Mouse (Mus musculus) midbrain, embryonic 16.5 days (tissue): ENCODE data around the gene Timp4. TPM values are rescaled to one million over a fixed set of nuclear protein-coding genes. Genes with fewer than 3 reads are reported as not detected.
"Not testable (repeated sequence)": the region's sequence is repeated elsewhere in the genome, so short reads cannot be mapped to it uniquely, and the experiment has no call there.

ENCODE experiments used
- ATAC-seq: fragments of 200-750 bp; cut with Nextera tagmentation; 2 replicates; pipeline ENCODE4 v1.8.0; 2017; ENCODE audit warnings: moderate TSS enrichment
- H3K27ac ChIP-seq: fragments of 300-500 bp; sonication (generic); 2 replicates; pipeline ENCODE4 v1.5.1; 2014; ENCODE audit warnings: mild to moderate bottlenecking, low read length, mixed read lengths
- H3K27me3 ChIP-seq: fragments of 300-500 bp; sonication (generic); 2 replicates; pipeline ENCODE4 v1.6.1; 2014; ENCODE audit warnings: low read depth, low read length, mixed read lengths; ENCODE audit not compliant: control insufficient read depth, insufficient read depth
- H3K36me3 ChIP-seq: fragments of 300-500 bp; sonication (generic); 2 replicates; pipeline ENCODE4 v1.6.1; 2014; ENCODE audit warnings: mild to moderate bottlenecking, low read length, moderate library complexity, mixed read lengths; ENCODE audit not compliant: control insufficient read depth, insufficient read depth
- H3K4me1 ChIP-seq: fragments of 300-500 bp; sonication (generic); 2 replicates; pipeline ENCODE4 v1.6.1; 2014; ENCODE audit warnings: mild to moderate bottlenecking, low read length, mixed read lengths; ENCODE audit not compliant: control insufficient read depth, insufficient read depth
- H3K4me2 ChIP-seq: fragments of 300-500 bp; sonication (generic); 2 replicates; pipeline ENCODE4 v1.6.1; 2014; ENCODE audit warnings: mild to moderate bottlenecking, low read length, mixed read lengths
- H3K4me3 ChIP-seq: fragments of 300-500 bp; sonication (generic); 2 replicates; pipeline ENCODE4 v1.5.1; 2014; ENCODE audit warnings: low read depth, mild to moderate bottlenecking, low read length, moderate library complexity, mixed read lengths
- H3K9ac ChIP-seq: fragments of 300-500 bp; sonication (generic); 2 replicates; pipeline ENCODE4 v1.6.1; 2014; ENCODE audit warnings: low read depth, low read length, mixed read lengths
- H3K9me3 ChIP-seq: fragments of 300-500 bp; sonication (generic); replicated peaks from 2 replicates; pipeline ENCODE4 v1.6.1; 2014; ENCODE audit warnings: mild to moderate bottlenecking, low read length, mixed read lengths; ENCODE audit not compliant: control insufficient read depth, poor library complexity, severe bottlenecking
- WGBS: fragments of 180-500 bp; shearing (Covaris S2); extraction: QIAGEN DNeasy Blood & Tissue Kit; methylation state at CpG from one replicate; pipeline ENCODE4 v1.1.7; 2014; 5-methylcytosine and 5-hydroxymethylcytosine counted together
- polyA plus RNA-seq: library from polyadenylated mRNA; unstranded; fragments of >200 nt; fragmentation: Nextera tagmentation; extraction: Ambion mirVana; gene quantifications from 2 replicates; pipeline ENCODE4 v1.2.1, GENCODE M21; 2015

Gene Timp4
- polyA plus RNA-seq, 1 experiment from 2014 or later = 17.3 TPM

DNA sequence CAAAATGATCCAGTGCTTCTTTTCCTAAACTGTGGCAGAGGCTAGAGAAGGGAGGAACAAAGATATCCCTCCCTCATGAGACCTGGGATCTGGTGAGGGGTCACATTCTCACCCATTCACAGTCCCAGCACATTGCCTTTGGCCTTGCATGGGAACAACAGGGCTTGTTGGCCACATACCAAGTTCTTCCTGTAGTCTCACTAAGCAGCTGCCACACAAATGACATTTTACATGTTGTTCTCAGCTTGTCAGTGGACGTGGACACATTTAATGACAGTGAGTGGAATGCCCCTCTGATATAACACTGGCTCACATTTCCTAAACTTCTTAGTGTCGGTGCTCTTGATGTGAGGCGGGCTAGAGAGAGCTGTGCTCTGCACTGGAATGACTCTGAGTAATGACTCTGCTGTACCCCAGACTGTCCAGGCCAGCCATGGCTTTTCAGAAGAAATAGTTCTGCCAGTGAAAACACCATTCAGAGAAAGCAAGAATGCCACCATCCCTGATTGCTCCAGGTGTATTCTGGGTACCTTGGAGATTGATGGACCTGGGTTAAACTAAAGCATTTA lies 10.8 kb downstream of the Timp4 start:
- no peak for ATAC-seq
- H3K36me3 ChIP-seq = 0 out of 2 replicates have a peak, but pooled peaks cover 7% of the 10 kb centered on the region
- 70% methylated on average over 3 of the region's 3 CpGs for WGBS
- no peak overlapping the region for H3K4me2 ChIP-seq
- H3K4me1 ChIP-seq = no peaks in the 10 kb centered on the region
- no peaks in the 10 kb centered on the region for H3K9me3 ChIP-seq
- H3K27ac ChIP-seq = no peak overlapping the region
- H3K4me3 ChIP-seq = no peak overlapping the region
- H3K9ac ChIP-seq = no peak overlapping the region
- no peaks in the 10 kb centered on the region for H3K27me3 ChIP-seq

DNA sequence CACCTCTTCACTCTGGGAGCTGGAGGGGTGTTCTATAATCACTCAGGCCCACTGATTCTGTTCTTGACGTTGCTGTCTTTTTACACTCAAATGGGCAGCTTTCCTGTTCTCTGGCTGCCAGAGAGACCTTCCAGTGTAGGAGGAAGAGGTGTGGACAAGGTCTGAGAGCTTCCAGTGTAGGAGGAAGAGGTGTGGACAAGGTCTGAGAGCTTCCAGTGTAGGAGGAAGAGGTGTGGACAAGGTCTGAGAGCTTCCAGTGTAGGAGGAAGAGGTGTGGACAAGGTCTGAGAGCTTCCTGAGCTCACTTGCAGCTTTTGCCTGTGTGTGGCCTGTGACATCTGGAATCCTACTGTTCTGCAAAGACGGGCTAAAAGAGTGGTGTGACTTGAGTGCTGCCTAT lies 11.6 kb downstream of the Timp4 start:
- not testable (repeated sequence) for ATAC-seq, H3K9ac ChIP-seq, H3K4me1 ChIP-seq, H3K36me3 ChIP-seq, H3K9me3 ChIP-seq, H3K27me3 ChIP-seq, H3K27ac ChIP-seq, H3K4me3 ChIP-seq, H3K4me2 ChIP-seq
- 58% methylated on average over 2 of the region's 2 CpGs for WGBS

DNA sequence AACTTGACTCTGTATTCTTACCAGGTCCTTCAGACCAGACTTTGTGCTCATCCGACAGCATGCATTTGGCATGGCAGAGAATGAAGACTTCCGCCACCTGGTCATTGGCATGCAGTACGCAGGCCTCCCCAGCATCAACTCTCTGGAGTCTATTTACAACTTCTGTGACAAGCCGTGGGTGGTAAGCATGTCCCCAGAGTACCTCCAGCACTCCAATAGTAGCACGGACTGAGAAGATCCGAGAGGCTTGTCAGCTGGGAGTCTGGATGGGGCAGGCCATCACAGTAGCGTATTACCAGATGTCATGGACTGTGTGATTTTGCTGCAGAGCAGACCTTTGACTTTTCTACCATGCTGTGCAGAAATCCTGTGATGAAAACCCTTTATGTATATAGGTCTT lies 12.7 kb downstream of the Timp4 start:
- H3K4me2 ChIP-seq = no peak overlapping the region
- no peak overlapping the region for H3K4me3 ChIP-seq
- no peaks in the 10 kb centered on the region for H3K4me1 ChIP-seq
- no peaks in the 10 kb centered on the region for H3K9me3 ChIP-seq
- H3K36me3 ChIP-seq = 0 out of 2 replicates have a peak, but pooled peaks cover 5% of the 10 kb centered on the region
- H3K27ac ChIP-seq = no peak overlapping the region
- H3K27me3 ChIP-seq = no peaks in the 10 kb centered on the region
- H3K9ac ChIP-seq = no peak overlapping the region
- WGBS = 79% methylated on average over 7 of the region's 7 CpGs
- ATAC-seq = no peak

DNA sequence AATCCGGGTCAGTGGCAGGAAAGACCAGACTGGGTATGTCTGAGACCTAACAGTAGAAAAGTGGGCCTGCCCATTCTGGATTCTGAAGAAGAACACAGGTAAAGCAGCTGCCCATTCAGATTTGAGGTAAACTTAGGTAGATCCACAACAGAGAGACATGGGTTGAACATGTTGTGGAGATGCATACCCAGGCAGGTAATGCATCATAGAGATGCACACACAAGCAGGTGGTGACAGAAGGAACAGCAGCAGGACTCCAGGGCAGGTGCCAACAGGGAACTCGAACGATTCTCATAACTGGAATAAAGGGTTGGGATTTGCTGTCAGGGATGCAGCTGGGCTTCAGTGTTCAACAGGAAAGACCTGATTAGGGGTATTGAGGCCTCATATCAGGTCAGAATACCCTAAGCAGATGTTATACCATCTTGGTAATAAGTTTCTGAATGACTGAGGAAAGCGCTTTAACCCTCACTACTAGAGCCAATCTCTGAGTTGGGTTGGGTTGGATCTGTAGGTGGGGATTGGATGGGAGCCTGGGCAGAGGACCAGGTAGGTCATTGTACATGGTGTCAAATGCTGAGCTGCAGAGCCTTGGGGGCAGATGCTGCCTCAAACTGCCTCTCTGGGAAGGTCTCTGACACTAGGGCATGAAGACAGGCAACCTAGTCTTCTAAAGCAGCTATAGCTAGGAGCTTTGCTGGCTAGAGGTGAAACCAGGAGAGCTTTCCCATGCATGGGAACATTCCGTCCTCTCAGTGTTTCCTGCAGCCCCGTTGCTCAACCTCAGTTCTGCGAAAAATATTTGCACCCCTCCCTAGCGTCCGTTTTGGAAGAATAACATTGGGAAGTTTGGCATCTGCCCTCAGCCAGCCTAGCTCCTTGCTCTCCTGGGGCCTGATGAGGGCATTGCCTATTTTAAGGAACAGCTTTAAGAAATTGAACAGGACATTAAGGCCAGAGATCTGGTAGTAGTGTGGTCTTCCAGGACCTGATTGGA lies 13.7 kb downstream of the Timp4 start:
- WGBS = 93% methylated on average over 9 of the region's 9 CpGs
- no peak overlapping the region for H3K9ac ChIP-seq

DNA sequence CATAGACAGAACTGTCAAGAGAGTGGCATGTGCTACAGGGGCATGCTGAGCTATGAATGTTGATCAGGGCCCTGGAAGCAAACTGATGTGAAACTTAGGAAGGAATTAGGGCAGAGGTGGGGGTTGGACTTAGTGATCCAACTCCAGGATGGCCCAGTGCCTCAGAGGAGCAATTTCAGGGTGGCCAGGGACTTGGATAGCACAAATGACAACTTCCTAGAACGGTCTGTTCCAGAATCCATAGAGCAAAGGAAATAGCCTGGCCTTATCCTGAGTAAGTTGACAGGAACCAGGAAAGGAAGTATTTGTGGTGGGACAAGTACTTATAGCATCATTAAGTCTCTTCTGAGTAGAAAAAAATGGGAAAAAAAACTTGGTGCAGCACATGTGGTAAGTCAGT lies 19.4 kb downstream of the Timp4 start:
- Histone ChIP-seq H3K27me3 (no peaks in the 10 kb centered on the region), H3K9me3 (no peaks in the 10 kb centered on the region), H3K4me1 (no peaks in the 10 kb centered on the region), H3K27ac (no peak overlapping the region), H3K4me3 (no peak overlapping the region), H3K9ac (no peak overlapping the region), H3K36me3 (no peaks in the 10 kb centered on the region), H3K4me2 (no peak overlapping the region)
- no peak for ATAC-seq
- WGBS = 78% methylated on average over 1 of the region's 1 CpGs

More for the DNA sequence above, 13.7 kb downstream of the Timp4 start:
- no peaks in the 10 kb centered on the region for H3K9me3 ChIP-seq
- H3K4me1 ChIP-seq = no peaks in the 10 kb centered on the region
- no peak overlapping the region for H3K27ac ChIP-seq
- 0 out of 2 replicates have a peak, but pooled peaks cover 5% of the 10 kb centered on the region for H3K36me3 ChIP-seq
- H3K27me3 ChIP-seq = no peaks in the 10 kb centered on the region
- no peak for ATAC-seq
- H3K4me3 ChIP-seq = no peak overlapping the region
- no peak overlapping the region for H3K4me2 ChIP-seq

DNA sequence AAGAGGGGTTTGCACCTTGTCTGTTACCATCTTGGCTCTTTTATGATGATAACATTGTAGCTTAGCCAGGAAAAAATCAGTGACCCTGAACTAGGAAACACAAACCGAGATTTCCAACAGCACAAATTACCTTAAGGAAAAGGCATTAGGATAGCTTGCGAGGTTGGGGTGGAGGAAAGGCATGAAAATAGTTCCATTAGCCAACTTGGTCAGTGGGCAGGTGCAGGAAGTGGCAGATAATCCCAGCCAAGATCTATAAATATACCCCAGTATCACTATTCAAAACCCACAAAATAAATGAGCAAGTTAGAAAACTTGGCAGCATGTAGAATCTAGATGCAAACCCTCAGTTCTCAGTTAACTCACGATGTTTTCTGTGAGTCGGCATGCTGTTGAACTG lies 20.2 kb downstream of the Timp4 start:
- no peaks in the 10 kb centered on the region for H3K4me1 ChIP-seq
- H3K4me3 ChIP-seq = no peak overlapping the region
- no peak overlapping the region for H3K4me2 ChIP-seq
- H3K36me3 ChIP-seq = no peaks in the 10 kb centered on the region
- no peaks in the 10 kb centered on the region for H3K27me3 ChIP-seq
- no peak overlapping the region for H3K27ac ChIP-seq
- WGBS = 88% methylated on average over 4 of the region's 4 CpGs
- H3K9ac ChIP-seq = no peak overlapping the region
- ATAC-seq = no peak
- H3K9me3 ChIP-seq = no peaks in the 10 kb centered on the region

DNA sequence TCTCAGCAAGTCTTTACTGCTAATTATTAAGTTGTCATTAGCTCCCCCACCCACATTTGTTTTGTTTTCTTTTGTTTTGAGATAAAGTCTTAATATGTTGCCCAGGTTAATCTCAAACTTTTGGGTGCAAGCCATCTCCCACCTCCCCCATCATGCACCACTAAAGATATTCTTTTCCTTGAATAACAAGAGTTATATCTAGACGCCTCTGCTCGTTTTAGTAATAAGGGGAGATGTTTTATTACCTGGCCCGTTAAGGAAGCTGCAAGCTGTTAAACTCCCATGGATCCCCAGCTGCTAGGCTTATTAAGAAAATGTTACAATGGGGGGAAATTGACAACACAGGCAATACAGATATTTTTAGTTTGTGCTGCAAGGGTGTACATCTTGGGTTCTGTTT lies 21.4 kb downstream of the Timp4 start:
- WGBS = 85% methylated on average over 3 of the region's 3 CpGs
- no peaks in the 10 kb centered on the region for H3K36me3 ChIP-seq
- H3K9ac ChIP-seq = no peak overlapping the region
- H3K4me2 ChIP-seq = no peak overlapping the region
- H3K4me3 ChIP-seq = no peak overlapping the region
- no peak overlapping the region for H3K27ac ChIP-seq
- no peaks in the 10 kb centered on the region for H3K4me1 ChIP-seq
- H3K9me3 ChIP-seq = no peaks in the 10 kb centered on the region
- H3K27me3 ChIP-seq = no peaks in the 10 kb centered on the region
- ATAC-seq = no peak

DNA sequence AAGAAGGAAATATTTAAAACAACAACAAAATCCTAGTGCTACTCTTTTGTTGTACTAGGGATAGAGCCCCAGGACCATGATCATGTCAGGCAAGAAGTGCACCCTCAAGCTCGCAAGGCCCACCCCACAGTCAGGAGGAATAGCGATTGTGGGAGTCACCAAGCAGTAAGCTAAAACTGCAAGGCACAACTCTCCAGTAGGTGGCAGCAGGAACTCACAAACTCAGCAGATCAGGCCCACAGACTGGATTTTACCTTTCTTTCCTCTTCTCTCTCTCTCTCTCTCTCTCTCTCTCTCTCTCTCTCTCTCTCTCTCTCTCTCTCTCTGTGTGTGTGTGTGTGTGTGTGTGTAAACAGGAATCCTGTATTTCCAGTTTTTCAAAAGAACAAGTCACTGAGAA lies 24.5 kb downstream of the Timp4 start:
- 3% methylated on average over 2 of the region's 2 CpGs for WGBS
- H3K9me3 ChIP-seq = no peaks in the 10 kb centered on the region
- ATAC-seq = peak; percentile 67; the same call in 1 of the 2 replicates
- no peaks in the 10 kb centered on the region for H3K27me3 ChIP-seq
- H3K4me3 ChIP-seq = no peak overlapping the region
- no peak overlapping the region for H3K9ac ChIP-seq
- H3K4me1 ChIP-seq = no peaks in the 10 kb centered on the region
- no peaks in the 10 kb centered on the region for H3K36me3 ChIP-seq
- H3K4me2 ChIP-seq = no peak overlapping the region
- no peak overlapping the region for H3K27ac ChIP-seq

DNA sequence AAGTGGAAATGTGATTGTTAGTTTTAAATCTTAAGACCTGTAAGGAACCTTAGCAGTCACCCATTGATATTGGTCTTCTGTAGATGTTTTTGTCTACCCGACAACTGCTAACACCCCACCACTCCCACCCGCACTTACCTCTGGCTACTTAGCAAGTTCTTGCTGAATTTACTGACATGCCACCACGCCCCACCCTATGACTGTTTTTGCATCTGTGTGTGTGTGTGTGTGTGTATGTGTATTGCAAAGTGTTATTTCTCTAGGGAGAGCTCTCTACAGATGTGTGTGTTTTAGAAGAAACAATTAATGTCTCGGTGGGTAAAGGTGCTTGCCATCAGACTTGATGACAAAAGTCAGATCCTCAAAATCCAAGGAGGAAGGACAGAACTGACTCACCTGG lies 25.0 kb downstream of the Timp4 start, which contains the start of gene Gm17482:
Gene Gm17482 (plus strand): TSS at position 301 of the 400 bp plus-strand sequence.
- Histone ChIP-seq H3K27me3 (no peaks in the 10 kb centered on the region), H3K4me2 (no peak within 1 kb of the TSS), H3K9me3 (no peaks in the 10 kb centered on the region), H3K36me3 (no peaks in the 10 kb centered on the region), H3K4me1 (no peaks in the 10 kb centered on the region), H3K4me3 (no peak within 1 kb of the TSS), H3K9ac (no peak within 1 kb of the TSS), H3K27ac (no peak within 1 kb of the TSS)
- WGBS = 77% methylated on average over 4 of the region's 4 CpGs
- ATAC-seq = no peak
